In genomic region chr13:63400069-63400468, GRCm38 (mm10) we compare ENCODE assay signal across 13 mouse cellular contexts.
A peak's percentile ranks its signal among the peaks of the same experiment; 100 is the strongest.
DNase-seq lines count a peak whose midpoint lies in the region; ATAC-seq lines count a peak whose summit lies in the region.
"Had no signal": no experiment of that assay in that cellular context is flagged by ENCODE, and none has a peak within 500 bp of the region (broad histone marks: within the 10 kb centered on the region; RNA-seq: fewer than 3 reads in every experiment).

No protein-coding gene starts in this region.

- no peak overlapping the region for H3K27ac ChIP-seq in hindbrain, embryonic 16.5 days (ENCODE audit: low read depth, low read length)
- H3K27ac ChIP-seq: midbrain, embryonic 13.5 days had no signal

- WGBS in hindbrain, embryonic 16.5 days = 94% methylated on average over 6 of the region's 6 CpGs

- no peaks in the 10 kb centered on the region for H3K36me3 ChIP-seq in hindbrain, embryonic 16.5 days (ENCODE audit: control insufficient read depth, insufficient read depth, low read length)

- H3K4me2 ChIP-seq in hindbrain, embryonic 16.5 days (ENCODE audit: low read length) = no peak overlapping the region
- H3K4me2 ChIP-seq: midbrain, embryonic 13.5 days had no signal

- no peak overlapping the region for H3K9ac ChIP-seq in hindbrain, embryonic 16.5 days (ENCODE audit: low read depth, low read length)
- H3K9ac ChIP-seq: liver, postnatal 0 days; midbrain, embryonic 13.5 days had no signal

- no peaks in the 10 kb centered on the region for H3K9me3 ChIP-seq in hindbrain, embryonic 16.5 days (ENCODE audit: control insufficient read depth, low read length)
- H3K9me3 ChIP-seq: midbrain, embryonic 13.5 days had no signal

- ATAC-seq in hindbrain, embryonic 16.5 days = no peak
- ATAC-seq: liver, postnatal 0 days; midbrain, embryonic 13.5 days had no signal

- no peaks in the 10 kb centered on the region for H3K4me1 ChIP-seq in hindbrain, embryonic 16.5 days (ENCODE audit: control insufficient read depth, insufficient read depth, low read depth, low read length)
- H3K4me1 ChIP-seq: midbrain, embryonic 13.5 days had no signal

- DNase-seq in cerebellum, adult 11 months = peak; percentile 32
- DNase-seq in cerebellum, postnatal 10 days = no peak
- DNase-seq in urinary bladder, postnatal 25 days (ENCODE audit: low spot score) = peak; percentile 21
- no peak for DNase-seq in urinary bladder, postnatal 4 days (ENCODE audit: low spot score in 2 of 2)
- peak; percentile 40 for DNase-seq in heart, postnatal 4 days
- DNase-seq in right cerebral cortex, postnatal 36 days (ENCODE audit: low spot score in 2 of 2) = no peak
- DNase-seq in kidney, postnatal 25 days = no peak
- DNase-seq: B cell, adult 2 months; kidney, postnatal 10 days; layer of hippocampus, postnatal 36 days; liver, postnatal 0 days had no signal

- H3K27me3 ChIP-seq in hindbrain, embryonic 16.5 days (replicated peaks; ENCODE audit: control insufficient read depth, insufficient read depth, low read length) = no peaks in the 10 kb centered on the region
- H3K27me3 ChIP-seq: midbrain, embryonic 13.5 days had no signal

- no peak overlapping the region for H3K4me3 ChIP-seq in hindbrain, embryonic 16.5 days (ENCODE audit: low read length)
- H3K4me3 ChIP-seq: midbrain, embryonic 13.5 days had no signal

Comparison
In these comparisons a context has a peak if more than half of its experiments do, and no peak if none do; other contexts are left out.
1. DNase-seq: peak in cerebellum, adult 11 months (single experiment), urinary bladder, postnatal 25 days (single experiment) and heart, postnatal 4 days (single experiment); none in cerebellum, postnatal 10 days (0 of 2), urinary bladder, postnatal 4 days (0 of 2), right cerebral cortex, postnatal 36 days (0 of 2) and kidney, postnatal 25 days (0 of 2).